Mouse (Mus musculus) splenic B cell, adult 2 months (primary cell): ENCODE results near the gene Hrh3.

Experiments
- DNase-seq: peaks from one replicate; pipeline ENCODE4 v3.0.0-alpha.2; 2011; ENCODE audit warnings: low read depth, low spot score
- H3K27me3 ChIP-seq: 2 replicates; pipeline ENCODE4 v1.6.1; 2012; ENCODE audit warnings: mild to moderate bottlenecking, low read length, moderate library complexity, mixed read lengths; ENCODE audit not compliant: control insufficient read depth, poor library complexity, insufficient read depth, severe bottlenecking
- H3K36me3 ChIP-seq: 2 replicates; pipeline ENCODE4 v1.6.1; 2012; ENCODE audit warnings: mild to moderate bottlenecking, low read length, moderate library complexity, mixed read lengths; ENCODE audit not compliant: control insufficient read depth, poor library complexity, insufficient read depth, severe bottlenecking

Gene Hrh3

DNA sequence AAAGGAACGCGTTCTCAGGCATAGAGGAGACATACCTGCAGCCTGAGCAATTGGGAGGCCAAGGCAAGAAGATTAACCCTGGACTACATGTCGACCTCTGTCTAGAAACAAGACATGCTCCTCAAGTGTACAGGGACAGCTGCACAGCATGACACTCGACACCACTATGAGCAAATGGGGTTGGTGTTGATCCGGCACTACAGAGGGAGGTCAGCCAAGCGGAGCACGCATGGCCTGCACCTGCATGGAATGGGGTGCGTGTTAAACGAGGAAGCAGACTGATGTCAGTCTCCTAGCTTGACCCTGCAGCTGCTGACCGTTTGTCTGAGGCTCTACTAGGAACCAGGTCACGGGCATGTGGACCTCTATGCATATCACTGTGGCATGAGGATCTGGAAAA lies 14.0 kb downstream of the Hrh3 start:
- Histone ChIP-seq H3K27me3 (no peaks in the 10 kb centered on the region), H3K36me3 (no peaks in the 10 kb centered on the region)
- DNase-seq: no peak

DNA sequence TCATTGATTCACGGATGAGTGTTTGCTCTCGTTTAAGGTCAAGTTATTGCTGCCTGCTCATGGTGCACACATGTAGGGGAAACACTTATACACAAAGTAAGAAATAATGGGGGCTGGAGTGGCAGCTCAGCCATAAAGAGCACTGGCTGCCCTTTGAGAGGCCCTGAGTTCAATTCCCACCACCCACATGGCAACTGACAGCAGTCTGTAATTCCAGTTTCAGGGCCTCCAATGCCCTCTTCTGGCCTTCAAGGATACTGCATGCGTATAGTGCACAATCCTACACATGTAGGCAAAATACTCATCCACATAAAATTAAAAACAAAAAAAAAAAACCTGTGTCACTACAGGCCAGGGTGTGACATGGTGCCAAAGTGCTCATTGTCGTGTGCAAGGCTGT lies 16.8 kb downstream of the Hrh3 start:
- DNase-seq: no peak
- H3K36me3 ChIP-seq: no peaks in the 10 kb centered on the region
- H3K27me3 ChIP-seq: no peaks in the 10 kb centered on the region

DNA sequence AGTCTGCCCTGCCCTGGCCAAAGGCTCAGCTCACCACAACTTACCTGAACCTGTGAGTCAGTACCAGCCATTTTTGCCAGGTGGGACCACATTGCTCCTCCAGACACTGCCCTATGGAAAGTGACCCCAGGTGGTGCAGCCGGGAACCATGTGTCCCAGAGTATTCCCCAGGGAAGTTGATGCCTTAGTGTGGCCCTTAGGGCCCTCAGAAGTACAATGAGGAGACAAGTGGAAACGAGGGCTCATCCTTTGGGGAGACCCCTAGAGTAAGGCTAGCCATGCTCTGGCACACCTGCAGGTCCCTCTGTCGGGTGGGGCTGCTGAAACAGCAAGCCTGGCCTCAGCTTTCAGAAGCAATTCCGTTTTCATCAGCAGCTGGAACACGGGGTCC lies 17.7 kb downstream of the Hrh3 start:
- Histone ChIP-seq H3K36me3 (no peaks in the 10 kb centered on the region), H3K27me3 (no peaks in the 10 kb centered on the region)
- DNase-seq: no peak

DNA sequence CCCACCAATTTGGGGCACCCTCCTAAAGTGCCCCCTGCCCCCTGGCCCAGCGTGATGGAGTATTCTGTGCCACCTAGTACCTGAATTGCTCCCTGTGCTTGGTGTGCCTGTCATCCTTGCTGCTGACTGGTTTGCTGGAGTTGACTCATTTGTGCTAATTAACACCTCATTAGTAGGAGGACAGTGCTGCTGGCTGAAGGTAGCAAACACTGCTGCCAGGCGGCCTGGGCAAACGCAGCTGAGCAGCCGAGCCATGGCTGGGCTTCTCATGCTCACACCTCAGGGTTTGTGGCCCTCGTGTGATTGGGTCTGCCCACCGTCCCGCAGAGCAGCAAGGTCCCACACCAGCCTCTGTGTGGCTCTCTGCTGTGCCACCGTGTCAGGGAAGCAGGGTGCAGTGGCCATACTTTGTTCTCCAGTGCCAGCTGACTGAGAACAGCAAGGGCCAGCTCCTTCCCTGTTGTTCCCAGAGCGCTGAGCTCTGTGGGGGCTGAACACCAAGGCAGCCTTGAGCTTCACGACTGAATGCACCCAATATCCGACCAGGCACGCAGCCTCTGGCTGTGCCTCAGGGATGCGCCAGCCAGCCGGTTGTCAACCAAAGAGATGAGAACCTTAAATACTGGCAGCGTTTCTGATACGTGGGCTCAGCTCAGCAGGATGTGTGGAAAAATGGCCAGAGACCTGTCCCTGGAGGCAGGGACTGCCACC lies 18.2 kb downstream of the Hrh3 start:
- no peaks in the 10 kb centered on the region for H3K27me3 ChIP-seq
- no peak for DNase-seq
- no peaks in the 10 kb centered on the region for H3K36me3 ChIP-seq

DNA sequence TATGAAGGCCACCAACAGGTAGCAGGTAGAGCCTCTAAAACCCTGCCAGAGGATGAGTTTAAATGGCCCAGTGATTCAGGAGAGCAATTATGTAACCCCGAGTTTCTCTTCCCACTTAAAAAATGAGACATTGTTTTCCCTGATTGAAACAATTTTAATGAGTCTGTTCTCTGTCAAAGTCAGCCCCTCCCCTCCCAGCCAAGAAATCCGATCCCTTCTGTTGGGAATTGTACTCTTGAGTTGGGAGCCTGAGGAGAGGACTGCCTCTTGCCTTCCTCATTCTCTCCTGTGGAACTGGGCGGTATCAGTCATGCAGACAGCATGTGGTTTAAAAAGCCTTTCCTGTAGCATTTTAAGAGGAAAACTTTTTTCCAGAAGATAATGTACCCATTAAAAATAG lies 19.7 kb downstream of the Hrh3 start:
- Histone ChIP-seq H3K27me3 (no peaks in the 10 kb centered on the region), H3K36me3 (peaks cover 3% of the 10 kb centered on the region; the same call in 1 of the 2 replicates)
- no peak for DNase-seq

DNA sequence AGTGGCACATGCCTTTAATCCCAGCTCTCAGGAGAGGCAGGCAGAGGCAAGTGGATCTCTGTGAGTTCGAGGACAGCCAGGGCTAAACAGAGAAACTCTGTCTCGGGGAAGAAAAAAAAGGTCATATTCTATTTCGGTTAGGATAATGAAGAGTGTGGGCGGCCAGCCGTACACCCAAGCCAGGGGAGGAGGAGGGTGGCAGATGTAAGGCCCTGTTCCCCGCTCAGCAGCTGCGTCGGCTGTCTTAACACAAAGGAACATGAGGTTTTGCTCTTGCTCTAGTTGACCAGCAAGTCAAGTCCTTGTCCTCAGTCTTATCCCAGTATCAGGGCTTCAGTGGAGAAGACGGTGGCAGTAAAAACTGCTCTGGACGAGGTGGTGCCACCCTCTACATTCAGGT lies 21.2 kb downstream of the Hrh3 start:
- H3K36me3 ChIP-seq: peaks cover 3% of the 10 kb centered on the region; the same call in 1 of the 2 replicates
- no peaks in the 10 kb centered on the region for H3K27me3 ChIP-seq
- no peak for DNase-seq

DNA sequence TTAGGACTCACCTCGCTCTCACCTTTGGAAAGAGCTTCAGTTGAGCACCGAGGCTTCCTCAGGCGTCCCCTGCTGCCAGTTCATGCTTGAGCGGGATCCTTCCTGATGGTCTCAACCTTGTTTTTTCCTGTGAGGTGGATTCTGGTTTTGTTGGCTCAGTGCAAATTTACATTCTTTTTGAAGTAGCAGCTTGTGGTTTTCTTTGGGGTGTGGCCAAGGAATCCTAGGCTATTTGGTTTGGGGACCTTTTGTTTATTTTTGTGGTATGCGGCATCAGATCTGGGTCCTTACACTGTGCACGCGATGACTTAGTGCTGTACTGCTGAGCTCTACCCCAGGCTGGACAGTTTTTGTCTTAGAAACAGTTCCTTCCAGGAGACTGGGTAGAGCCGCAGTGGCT lies 23.6 kb downstream of the Hrh3 start:
- Histone ChIP-seq H3K36me3 (peaks cover 3% of the 10 kb centered on the region; the same call in 1 of the 2 replicates), H3K27me3 (no peaks in the 10 kb centered on the region; the same call in 1 of the 2 replicates)
- DNase-seq: no peak

DNA sequence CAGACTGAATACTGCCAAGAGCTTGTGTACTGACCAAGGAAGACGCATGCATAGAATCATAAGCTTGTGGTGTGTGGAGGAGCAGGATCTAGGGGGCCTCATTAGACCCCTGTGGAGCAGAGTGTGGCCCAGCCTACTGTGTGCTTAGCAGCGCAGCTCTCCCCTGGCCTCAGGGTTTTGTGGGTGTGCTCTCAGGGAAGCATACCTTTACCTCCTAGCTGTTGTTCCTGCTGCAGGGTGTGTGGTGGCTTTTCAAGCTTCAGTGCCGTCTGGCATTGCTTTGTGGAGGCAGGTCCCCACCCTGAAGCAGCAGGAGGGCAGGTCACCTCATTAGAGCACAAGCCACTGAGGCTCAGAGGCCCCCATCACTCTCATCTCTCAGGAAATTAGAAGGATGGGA lies 26.7 kb downstream of the Hrh3 start:
- H3K27me3 ChIP-seq: no peaks in the 10 kb centered on the region; the same call in 1 of the 2 replicates
- no peak for DNase-seq

DNA sequence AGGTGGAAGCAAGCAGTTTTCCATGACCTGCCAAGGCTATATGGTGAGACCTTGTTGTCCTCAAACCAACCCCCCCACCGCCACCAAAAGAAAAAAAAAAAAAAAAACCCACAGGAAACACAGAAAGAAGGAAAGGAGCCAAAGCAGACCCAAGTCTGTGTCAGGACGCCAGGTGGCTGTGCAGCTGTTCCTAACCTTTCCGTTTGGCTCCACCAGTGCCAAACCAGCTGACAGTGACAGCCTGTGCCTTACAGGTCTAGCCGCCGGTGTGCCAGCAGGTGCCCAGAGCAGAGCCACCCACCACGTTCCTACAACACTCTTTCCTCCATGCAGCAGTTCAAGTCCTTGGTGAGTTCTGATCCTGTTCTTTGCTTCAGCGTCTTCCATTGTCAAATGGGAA lies 31.4 kb downstream of the Hrh3 start:
- H3K36me3 ChIP-seq: 0 out of 2 replicates have a peak, but pooled peaks cover 1% of the 10 kb centered on the region
- no peak for DNase-seq
- no peaks in the 10 kb centered on the region; the same call in 1 of the 2 replicates for H3K27me3 ChIP-seq

More for the DNA sequence above, 26.7 kb downstream of the Hrh3 start:
- peaks cover 4% of the 10 kb centered on the region; the same call in 1 of the 2 replicates for H3K36me3 ChIP-seq

DNA sequence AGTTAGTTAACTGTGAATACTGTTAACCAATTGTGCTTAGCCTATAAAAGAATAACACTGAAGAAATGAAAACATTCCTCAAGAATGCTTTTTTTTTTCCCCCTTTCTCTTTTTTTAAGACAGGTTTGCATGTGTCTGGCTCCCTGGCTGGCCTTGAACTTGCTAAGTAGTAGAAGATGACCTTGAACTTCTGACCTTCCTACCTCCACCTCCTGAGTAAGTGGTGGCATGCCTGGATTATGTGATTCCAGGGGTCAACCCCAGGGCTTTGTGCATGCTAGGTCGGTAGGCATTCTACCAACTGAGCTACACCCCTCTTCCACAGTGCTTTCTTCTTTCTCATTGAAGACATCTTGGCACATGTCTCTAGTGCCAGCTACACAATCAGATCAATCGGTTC lies 32.6 kb downstream of the Hrh3 start:
- Histone ChIP-seq H3K27me3 (no peaks in the 10 kb centered on the region; the same call in 1 of the 2 replicates), H3K36me3 (0 out of 2 replicates have a peak, but pooled peaks cover 1% of the 10 kb centered on the region)
- DNase-seq: no peak

DNA sequence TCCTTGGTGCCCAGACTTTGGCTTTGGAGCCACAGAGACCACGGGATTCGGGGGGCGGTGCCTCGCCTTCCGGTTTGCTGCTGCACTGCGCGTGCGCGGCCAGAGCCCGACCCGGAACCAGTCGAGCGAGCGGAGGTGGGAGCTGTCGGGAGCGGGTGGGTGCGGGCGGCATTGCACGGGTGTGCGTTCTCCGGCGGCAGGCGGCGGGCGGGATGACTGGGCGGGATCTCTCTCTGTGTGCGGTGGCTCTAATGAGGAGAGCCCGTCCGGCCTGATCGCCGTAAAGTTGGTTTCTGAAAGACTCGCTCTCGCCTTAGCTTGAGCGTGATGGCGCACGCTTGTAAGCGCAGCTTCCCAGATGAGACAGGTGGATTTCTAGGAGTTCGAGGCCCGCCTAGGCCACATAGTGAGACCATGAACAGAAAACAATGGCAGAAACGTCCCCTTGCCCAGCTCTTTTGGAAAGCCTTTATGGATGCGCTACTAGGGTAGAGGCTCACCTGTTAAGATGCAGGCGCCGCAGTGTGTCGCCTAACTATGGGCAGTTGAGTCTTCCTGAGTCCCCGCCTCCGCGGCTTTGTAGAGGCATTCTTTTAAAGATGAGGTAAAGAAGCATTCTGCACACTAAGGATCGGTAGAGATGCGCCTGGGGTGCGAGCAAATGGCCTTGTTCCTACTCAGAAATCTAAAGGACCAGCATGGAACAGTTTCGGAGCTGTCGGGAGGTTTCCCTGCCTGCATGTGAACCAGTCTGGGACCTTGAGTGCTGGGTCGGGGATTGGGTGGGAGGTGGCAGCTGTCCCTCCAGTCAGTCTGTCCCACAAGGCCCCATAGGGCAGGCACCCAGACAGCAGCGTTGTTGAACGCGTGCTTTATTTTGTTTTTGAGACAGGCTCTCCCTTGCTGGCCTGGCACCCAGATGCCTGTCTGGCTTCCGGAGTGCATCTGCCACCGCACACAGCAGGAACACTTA lies 33.5 kb downstream of the Hrh3 start, which contains the start of gene Mtg2:
Gene Mtg2 (plus strand): TSS at position 108 of the 973 bp plus-strand sequence.
- H3K36me3 ChIP-seq: 0 out of 2 replicates have a peak, but pooled peaks cover 1% of the 10 kb centered on the region
- H3K27me3 ChIP-seq: no peaks in the 10 kb centered on the region
- DNase-seq: peak; percentile 92

DNA sequence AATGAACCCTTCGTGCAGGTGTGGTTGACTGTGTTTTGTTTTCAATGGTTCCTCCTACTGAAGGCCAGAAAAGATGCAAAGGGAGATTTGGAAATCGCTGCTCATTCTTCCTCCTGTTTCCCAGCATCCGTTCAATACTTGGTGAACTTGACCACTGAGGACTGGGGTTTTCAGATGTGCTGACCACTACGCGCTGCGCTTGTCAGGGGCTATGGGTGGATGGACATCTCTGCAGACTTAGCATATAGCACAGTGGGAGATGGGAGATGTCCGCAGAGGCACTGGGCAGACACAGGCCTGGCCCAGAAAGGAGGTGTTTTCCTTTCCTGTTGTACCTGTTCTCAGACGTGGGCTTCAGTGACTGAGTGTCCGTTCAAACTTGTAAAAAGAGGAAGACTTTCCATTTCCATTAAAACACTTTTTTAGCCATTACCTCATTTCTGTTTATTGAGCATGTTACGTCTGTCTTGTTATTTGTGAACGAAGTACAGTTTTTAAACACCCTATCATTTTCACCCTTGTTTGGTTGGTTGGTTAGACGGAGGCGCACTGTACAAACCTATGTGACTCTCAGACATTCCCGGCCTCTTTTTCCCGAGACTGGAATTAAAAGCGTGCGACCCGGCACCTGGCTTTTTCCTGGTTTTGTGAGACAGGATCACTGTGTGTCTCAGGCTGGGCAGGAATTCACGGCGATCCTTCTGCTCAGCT lies 34.4 kb downstream of the Hrh3 start:
- Histone ChIP-seq H3K36me3 (0 out of 2 replicates have a peak, but pooled peaks cover 1% of the 10 kb centered on the region), H3K27me3 (no peaks in the 10 kb centered on the region)
- no peak for DNase-seq

DNA sequence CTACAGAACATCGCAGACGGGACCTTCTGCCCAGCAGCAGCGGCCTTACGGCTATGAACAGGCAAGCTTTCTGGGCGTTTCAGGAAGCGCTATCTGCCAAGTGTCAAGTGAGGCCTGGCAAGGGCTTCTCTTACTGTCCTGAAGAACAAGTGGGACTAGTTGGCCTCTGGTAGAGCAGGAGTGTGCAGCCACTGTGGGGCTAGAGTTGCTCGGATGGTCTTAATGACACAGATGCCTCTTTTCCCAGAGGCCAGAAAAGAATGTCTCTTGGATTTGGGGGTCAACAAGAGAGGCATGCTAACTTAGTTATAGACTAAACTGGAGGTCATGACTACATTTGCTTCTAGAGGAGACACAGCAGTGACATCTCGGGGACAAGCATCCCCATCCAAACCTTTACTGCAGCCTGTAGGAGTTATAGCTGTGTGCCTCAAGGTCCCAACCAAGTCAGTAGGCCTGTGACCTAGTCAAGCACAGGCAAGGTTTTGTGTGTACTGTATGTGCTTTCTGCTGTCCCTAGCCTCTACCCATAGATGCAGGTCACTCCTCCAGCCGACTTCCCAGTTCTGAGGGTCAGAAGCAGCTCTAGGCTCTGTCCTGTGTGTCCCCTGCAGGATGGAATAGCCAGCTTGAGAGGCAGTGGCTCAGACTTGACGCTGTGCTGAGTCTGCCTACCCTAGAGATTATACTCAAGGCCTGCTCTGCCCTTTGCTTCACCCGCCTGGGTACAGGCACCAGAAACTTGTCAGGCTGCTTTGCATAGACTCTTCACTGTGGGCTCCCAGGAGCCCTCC lies 40.8 kb downstream of the Hrh3 start:
- Histone ChIP-seq H3K36me3 (0 out of 2 replicates have a peak, but pooled peaks cover 2% of the 10 kb centered on the region), H3K27me3 (no peaks in the 10 kb centered on the region)
- DNase-seq: no peak

DNA sequence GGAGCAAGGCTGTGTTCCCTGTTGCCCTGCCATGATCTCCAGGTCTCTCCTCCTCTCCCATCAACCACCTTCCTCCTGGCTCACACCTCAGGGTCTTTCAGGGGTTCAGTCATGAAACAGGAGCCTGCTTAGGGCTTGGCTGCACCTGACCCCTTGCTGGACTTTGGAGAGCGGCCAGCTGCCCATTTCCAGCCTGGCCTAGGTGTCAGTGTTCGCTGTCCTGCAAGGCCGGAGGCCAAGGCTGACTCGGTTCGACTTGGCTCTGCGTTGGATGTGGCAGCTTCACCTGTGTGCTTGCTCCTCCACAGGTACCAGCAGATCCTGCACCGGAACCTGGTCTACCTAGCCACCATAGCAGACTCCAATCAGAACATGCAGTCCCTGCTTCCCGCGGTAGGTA lies 51.3 kb downstream of the Hrh3 start:
- DNase-seq: no peak
- Histone ChIP-seq H3K27me3 (no peaks in the 10 kb centered on the region), H3K36me3 (peaks cover 3% of the 10 kb centered on the region)
